Mouse (Mus musculus) stomach, embryonic 14.5 days (tissue): Measurements from ENCODE around the gene Skp1a. TPM values are rescaled to one million over a fixed set of nuclear protein-coding genes. Genes with fewer than 3 reads are reported as not detected.

Experiments used
- ATAC-seq: fragments of 200-750 bp; cut with Nextera tagmentation; 2 replicates; pipeline ENCODE4 v1.8.0; 2017; ENCODE audit warnings: low read depth, moderate TSS enrichment; ENCODE audit not compliant: insufficient number of reproducible peaks, insufficient read depth, low FRiP score
- H3K27ac ChIP-seq: fragments of 300-500 bp; sonication (generic); 2 replicates; pipeline ENCODE4 v1.5.1; 2014; ENCODE audit warnings: mild to moderate bottlenecking, low read length, moderate library complexity, mixed read lengths
- H3K27me3 ChIP-seq: fragments of 300-500 bp; sonication (generic); 2 replicates; pipeline ENCODE4 v1.6.1; 2014; ENCODE audit warnings: low read length, control low read depth, mixed read lengths; ENCODE audit not compliant: control insufficient read depth, insufficient read depth
- H3K36me3 ChIP-seq: fragments of 300-500 bp; sonication (generic); 2 replicates; pipeline ENCODE4 v1.6.1; 2014; ENCODE audit warnings: mild to moderate bottlenecking, control low read depth, low read length, moderate library complexity, mixed read lengths; ENCODE audit not compliant: control insufficient read depth, insufficient read depth
- H3K4me1 ChIP-seq: fragments of 300-500 bp; sonication (generic); 2 replicates; pipeline ENCODE4 v1.6.1; 2014; ENCODE audit warnings: low read length, control low read depth, mixed read lengths; ENCODE audit not compliant: control insufficient read depth, insufficient read depth
- H3K4me2 ChIP-seq: fragments of 300-500 bp; sonication (generic); replicated peaks from 2 replicates; pipeline ENCODE4 v1.6.1; 2014; ENCODE audit warnings: low read depth, low read length, control low read depth
- H3K4me3 ChIP-seq: fragments of 300-500 bp; sonication (generic); 2 replicates; pipeline ENCODE4 v1.5.1; 2014; ENCODE audit warnings: low read depth, low read length, control low read depth
- H3K9ac ChIP-seq: fragments of 300-500 bp; sonication (generic); replicated peaks from 2 replicates; pipeline ENCODE4 v1.6.1; 2014; ENCODE audit warnings: low read depth, mild to moderate bottlenecking, control low read depth, low read length, moderate library complexity, mixed read lengths
- H3K9me3 ChIP-seq: fragments of 300-500 bp; sonication (generic); 2 replicates; pipeline ENCODE4 v1.6.1; 2016; ENCODE audit warnings: low read depth, low read length, control low read depth; ENCODE audit not compliant: control insufficient read depth
- WGBS: fragments of 180-500 bp; shearing (Covaris S2); extraction: QIAGEN DNeasy Blood & Tissue Kit; methylation state at CpG from one replicate; pipeline ENCODE4 v1.1.7; 2014; 5-methylcytosine and 5-hydroxymethylcytosine counted together
- polyA plus RNA-seq: library from polyadenylated mRNA; unstranded; fragments of >200 nt; fragmentation: Nextera tagmentation; extraction: Ambion mirVana; gene quantifications from 2 replicates; pipeline ENCODE4 v1.2.1, GENCODE M21; 2014

The Skp1a gene
- polyA plus RNA-seq, 1 experiment from 2014 or later, result 800 TPM

GRCm38 (mm10) chr11:52227053-52227452, 4.7 kb upstream of the Skp1a start:
- no peaks in the 10 kb centered on the region for H3K27me3 ChIP-seq
- ATAC-seq, result no peak
- H3K27ac ChIP-seq, result no peak overlapping the region
- H3K4me1 ChIP-seq, result peaks cover 6% of the 10 kb centered on the region
- H3K36me3 ChIP-seq, result no peaks in the 10 kb centered on the region
- H3K4me2 ChIP-seq, result no peak overlapping the region
- H3K9me3 ChIP-seq, result no peaks in the 10 kb centered on the region
- H3K4me3 ChIP-seq, result no peak overlapping the region
- WGBS, result 84% methylated on average over 3 of the region's 3 CpGs
- H3K9ac ChIP-seq, result no peak overlapping the region

DNA sequence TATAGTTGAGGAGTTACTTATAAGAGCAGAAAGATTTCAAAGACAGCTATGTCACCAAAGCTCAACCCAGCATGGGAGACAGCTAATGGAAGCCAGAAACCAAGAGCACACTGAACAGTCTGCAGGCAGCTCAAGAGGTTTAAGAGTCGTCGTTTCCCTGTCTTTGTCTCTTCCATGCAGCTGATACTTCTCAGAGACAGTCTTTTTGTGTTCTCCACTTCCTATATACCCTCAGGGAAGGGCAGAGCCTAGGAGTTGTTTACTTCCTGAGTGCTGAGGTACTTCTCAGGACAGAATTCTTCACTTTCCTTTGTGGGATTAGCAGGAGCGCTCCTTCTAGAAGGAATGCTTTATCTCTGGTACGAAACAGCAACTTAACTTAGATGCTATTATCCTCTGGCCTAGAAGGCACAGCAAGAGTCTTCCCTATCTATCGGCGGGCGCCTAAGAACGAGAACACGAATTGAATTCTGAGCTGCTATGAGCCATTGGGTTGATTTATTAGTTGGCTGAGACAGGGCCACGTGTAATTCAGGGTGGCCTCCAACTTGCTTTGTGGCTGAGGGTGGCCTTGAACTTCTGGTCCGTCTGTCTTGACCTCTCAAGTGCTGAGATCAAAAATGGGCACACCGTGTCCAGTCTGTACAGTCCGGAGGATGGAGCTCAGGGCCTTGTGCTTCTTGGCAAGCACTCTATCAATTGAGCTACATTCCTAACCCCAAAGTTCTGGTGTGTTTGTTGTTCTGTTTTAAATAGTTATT, 4.1 kb upstream of the Skp1a start:
- no peaks in the 10 kb centered on the region for H3K36me3 ChIP-seq
- H3K9ac ChIP-seq, result no peak overlapping the region
- peaks cover 6% of the 10 kb centered on the region for H3K4me1 ChIP-seq
- no peak for ATAC-seq
- no peaks in the 10 kb centered on the region for H3K9me3 ChIP-seq
- H3K27me3 ChIP-seq, result no peaks in the 10 kb centered on the region
- H3K4me2 ChIP-seq, result no peak overlapping the region
- WGBS, result 76% methylated on average over 13 of the region's 13 CpGs
- H3K4me3 ChIP-seq, result no peak overlapping the region
- H3K27ac ChIP-seq, result no peak overlapping the region

GRCm38 (mm10) chr11:52228722-52229448, 2.9 kb upstream of the Skp1a start:
- Histone ChIP-seq H3K9me3 (no peaks in the 10 kb centered on the region), H3K4me1 (peaks cover 6% of the 10 kb centered on the region), H3K4me3 (no peak overlapping the region), H3K27me3 (no peaks in the 10 kb centered on the region), H3K4me2 (no peak overlapping the region), H3K9ac (no peak overlapping the region), H3K27ac (no peak overlapping the region), H3K36me3 (no peaks in the 10 kb centered on the region)
- WGBS, result 77% methylated on average over 7 of the region's 7 CpGs
- no peak for ATAC-seq

DNA sequence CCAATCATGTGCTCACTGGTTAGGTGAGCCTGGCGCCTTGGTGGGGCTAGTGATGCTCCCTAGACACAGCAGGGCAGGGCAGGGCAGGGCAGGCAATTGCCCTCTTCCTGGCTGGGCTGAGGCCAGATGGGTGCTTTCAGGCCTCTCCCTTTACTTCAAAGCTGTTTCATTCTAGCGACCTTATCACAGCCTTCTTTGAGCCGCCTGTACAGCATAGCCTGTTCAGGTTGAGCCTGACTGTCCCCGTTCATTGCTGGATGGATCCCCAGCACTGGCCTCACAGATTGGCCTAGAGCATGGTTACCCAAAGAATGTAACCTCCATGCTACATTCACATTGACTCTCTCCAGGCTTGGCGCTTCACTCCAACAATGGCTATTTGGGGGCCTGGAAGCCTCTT, 1.1 kb upstream of the Skp1a start:
- Histone ChIP-seq H3K9ac (no peak overlapping the region), H3K4me1 (peaks cover 6% of the 10 kb centered on the region), H3K4me3 (no peak overlapping the region), H3K36me3 (no peaks in the 10 kb centered on the region), H3K9me3 (no peaks in the 10 kb centered on the region), H3K27ac (peak overlapping the region; percentile 48; the same call in 1 of the 2 replicates), H3K4me2 (peak overlapping the region; percentile 68), H3K27me3 (no peaks in the 10 kb centered on the region)
- ATAC-seq, result no peak
- WGBS, result 54% methylated on average over 5 of the region's 5 CpGs

- Histone ChIP-seq H3K4me1 (peaks cover 6% of the 10 kb centered on the region), H3K27me3 (no peaks in the 10 kb centered on the region), H3K9ac (peak overlapping the region; percentile 98), H3K4me3 (peak overlapping the region; percentile 100), H3K27ac (no peak overlapping the region), H3K9me3 (no peaks in the 10 kb centered on the region), H3K36me3 (peaks cover 8% of the 10 kb centered on the region), H3K4me2 (peak overlapping the region; percentile 68)
- WGBS, result 16% methylated on average over 3 of the region's 3 CpGs
- no peak for ATAC-seq
These were observed 1.4 kb downstream of the Skp1a start for GRCm38 (mm10) chr11:52233043-52233653.

DNA sequence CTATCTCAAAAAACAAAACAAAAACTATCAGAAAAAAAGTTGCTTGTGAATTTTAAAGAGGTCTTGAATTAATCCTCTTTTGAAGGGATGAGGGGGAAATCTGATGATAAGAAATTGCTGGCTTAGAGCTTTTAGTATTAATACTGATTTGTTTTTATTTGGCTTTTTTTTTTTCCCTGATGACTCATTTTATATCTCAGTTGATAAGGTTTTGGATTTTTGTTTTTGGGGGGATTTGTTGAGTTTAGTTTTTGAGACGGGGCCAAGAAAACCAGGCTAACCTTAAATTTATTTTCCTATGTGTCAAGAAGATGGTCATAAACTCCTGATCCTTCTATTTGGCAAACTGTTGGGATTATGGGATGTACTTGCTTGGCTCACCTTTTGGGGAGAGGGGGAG, 2.1 kb downstream of the Skp1a start:
- Histone ChIP-seq H3K27ac (no peak overlapping the region), H3K9ac (no peak overlapping the region), H3K4me2 (peak overlapping the region; percentile 68; the same call in 1 of the 2 replicates), H3K4me1 (peaks cover 6% of the 10 kb centered on the region), H3K9me3 (no peaks in the 10 kb centered on the region), H3K36me3 (peaks cover 8% of the 10 kb centered on the region), H3K4me3 (no peak overlapping the region; the same call in 1 of the 2 replicates), H3K27me3 (no peaks in the 10 kb centered on the region)
- no peak for ATAC-seq
- WGBS, result 76% methylated on average over 1 of the region's 1 CpGs

- no peak overlapping the region for H3K27ac ChIP-seq
- ATAC-seq, result no peak
- peaks cover 6% of the 10 kb centered on the region for H3K4me1 ChIP-seq
- peaks cover 11% of the 10 kb centered on the region for H3K36me3 ChIP-seq
- H3K9me3 ChIP-seq, result no peaks in the 10 kb centered on the region
- no peak overlapping the region for H3K4me3 ChIP-seq
- H3K9ac ChIP-seq, result no peak overlapping the region
- no peaks in the 10 kb centered on the region for H3K27me3 ChIP-seq
- H3K4me2 ChIP-seq, result no peak overlapping the region
These were observed 2.7 kb downstream of the Skp1a start for GRCm38 (mm10) chr11:52234509-52234908.

DNA sequence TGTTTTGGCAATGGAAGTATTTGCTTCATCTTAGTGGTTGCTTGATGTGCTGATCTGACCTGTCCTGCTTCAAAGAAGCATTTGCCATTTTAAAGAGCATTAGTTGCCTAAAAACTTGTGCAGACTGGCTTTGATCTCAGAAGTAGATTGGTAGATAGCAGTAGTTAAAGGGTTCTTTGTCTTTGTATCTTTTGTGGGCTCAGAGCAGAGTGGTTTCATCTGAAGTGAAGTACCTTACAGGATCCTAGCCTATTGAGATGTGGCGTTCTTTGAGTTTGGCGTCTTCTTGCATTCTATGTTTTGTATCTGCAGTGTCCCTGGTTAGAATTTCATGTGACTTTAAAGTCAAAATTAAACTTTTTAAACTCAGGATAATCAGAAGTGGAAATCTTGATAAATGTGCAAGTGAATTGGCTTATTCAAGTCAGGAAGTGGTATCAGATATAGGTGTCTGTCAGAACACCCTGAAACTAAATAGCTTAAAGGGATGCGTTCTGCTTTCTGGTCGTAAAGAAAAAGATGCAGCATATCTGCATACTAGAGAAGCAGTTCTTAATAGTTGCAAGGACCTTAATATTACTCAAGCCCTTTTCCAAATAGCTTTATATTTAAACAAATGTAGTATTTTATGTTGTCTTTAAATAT, 9.2 kb downstream of the Skp1a start:
- H3K36me3 ChIP-seq, result peaks cover 31% of the 10 kb centered on the region
- 88% methylated on average over 4 of the region's 4 CpGs for WGBS

More for the DNA sequence above, 9.2 kb downstream of the Skp1a start:
- Histone ChIP-seq H3K9me3 (no peaks in the 10 kb centered on the region), H3K27me3 (no peaks in the 10 kb centered on the region), H3K4me1 (no peaks in the 10 kb centered on the region), H3K27ac (no peak overlapping the region), H3K4me3 (no peak overlapping the region), H3K9ac (no peak overlapping the region), H3K4me2 (no peak overlapping the region)
- no peak for ATAC-seq
